Mouse (Mus musculus) hindbrain, postnatal 0 days (tissue): ENCODE results near the gene Inpp5d. TPM values are rescaled to one million over a fixed set of nuclear protein-coding genes. Genes with fewer than 3 reads are reported as not detected.

Experiments
- ATAC-seq: fragments of 200-750 bp; cut with Nextera tagmentation; 2 replicates; pipeline ENCODE4 v1.8.0; 2017; ENCODE audit warnings: mild to moderate bottlenecking, moderate TSS enrichment, moderate library complexity
- DNase-seq: peaks from one replicate; pipeline ENCODE4 v3.0.0-alpha.2; 2015; ENCODE audit warnings: low spot score
- H3K27ac ChIP-seq: fragments of 300-500 bp; sonication (generic); 2 replicates; pipeline ENCODE4 v1.5.1; 2014; ENCODE audit warnings: mild to moderate bottlenecking
- H3K27me3 ChIP-seq: fragments of 300-500 bp; sonication (generic); 2 replicates; pipeline ENCODE4 v1.6.1; 2014; ENCODE audit warnings: low read length, mixed read lengths; ENCODE audit not compliant: insufficient read depth
- H3K36me3 ChIP-seq: fragments of 300-500 bp; sonication (generic); 2 replicates; pipeline ENCODE4 v1.6.1; 2014; ENCODE audit warnings: low read length, mixed read lengths; ENCODE audit not compliant: insufficient read depth
- H3K4me1 ChIP-seq: fragments of 300-500 bp; sonication (generic); 2 replicates; pipeline ENCODE4 v1.6.1; 2014; ENCODE audit warnings: antibody characterized with exemption, low read length, mixed read lengths; ENCODE audit not compliant: insufficient read depth
- H3K4me2 ChIP-seq: fragments of 300-500 bp; sonication (generic); 2 replicates; pipeline ENCODE4 v1.6.1; 2014; ENCODE audit warnings: low read depth, mild to moderate bottlenecking, low read length, moderate library complexity, mixed read lengths
- H3K4me3 ChIP-seq: fragments of 300-500 bp; sonication (generic); 2 replicates; pipeline ENCODE4 v1.5.1; 2014; ENCODE audit warnings: low read length
- H3K9ac ChIP-seq: fragments of 300-500 bp; sonication (generic); replicated peaks from 2 replicates; pipeline ENCODE4 v1.6.1; 2014; ENCODE audit warnings: mild to moderate bottlenecking, low read length, moderate library complexity, mixed read lengths
- H3K9me3 ChIP-seq: fragments of 300-500 bp; sonication (generic); 2 replicates; pipeline ENCODE4 v1.6.1; 2016; ENCODE audit warnings: low read length, mixed read lengths
- CTCF ChIP-seq: IDR thresholded peaks from 2 replicates; pipeline ENCODE4 v1.5.1; 2016; ENCODE audit warnings: antibody characterized with exemption, control low read depth, low read depth
- WGBS: fragments of 180-500 bp; shearing (Covaris S2); extraction: QIAGEN DNeasy Blood & Tissue Kit; methylation state at CpG from one replicate; pipeline ENCODE4 v1.1.7; 2014; 5-methylcytosine and 5-hydroxymethylcytosine counted together
- polyA plus RNA-seq: library from polyadenylated mRNA; unstranded; fragments of >200 nt; fragmentation: Nextera tagmentation; extraction: Ambion mirVana; gene quantifications from 2 replicates; pipeline ENCODE4 v1.2.1, GENCODE M21; 2015
- total RNA-seq: library from RNA; depleted of rRNA; stranded (reverse); fragments of >200 nt; gene quantifications from 2 replicates; pipeline ENCODE4 v1.2.3, GENCODE M21; 2014

The Inpp5d gene
- total and polyA plus RNA-seq, 2 experiments from 2014 or later = 2.1 to 7.4 TPM

- TF ChIP-seq CTCF = no peak
- DNase-seq (no peak), ATAC-seq (no peak)
- H3K4me2 ChIP-seq = no peak overlapping the region
- no peak overlapping the region for H3K27ac ChIP-seq
- H3K4me3 ChIP-seq = no peak overlapping the region
- H3K27me3 ChIP-seq = no peaks in the 10 kb centered on the region
- H3K36me3 ChIP-seq = no peaks in the 10 kb centered on the region
- H3K4me1 ChIP-seq = no peaks in the 10 kb centered on the region
- H3K9ac ChIP-seq = no peak overlapping the region
- WGBS = 92% methylated on average over 10 of the region's 10 CpGs
- H3K9me3 ChIP-seq = no peaks in the 10 kb centered on the region
Measured at GRCm38 (mm10) chr1:87711938-87712613, 92.0 kb downstream of the Inpp5d start.

GRCm38 (mm10) chr1:87712614-87712971 is 92.5 kb downstream of the Inpp5d start:
- WGBS = 97% methylated on average over 1 of the region's 1 CpGs
- no peak for TF ChIP-seq CTCF
- ATAC-seq = no peak
- H3K9ac ChIP-seq = no peak overlapping the region
- H3K4me3 ChIP-seq = no peak overlapping the region
- H3K27me3 ChIP-seq = no peaks in the 10 kb centered on the region
- H3K4me2 ChIP-seq = no peak overlapping the region
- no peak overlapping the region for H3K27ac ChIP-seq
- H3K9me3 ChIP-seq = no peaks in the 10 kb centered on the region
- H3K4me1 ChIP-seq = no peaks in the 10 kb centered on the region
- no peaks in the 10 kb centered on the region for H3K36me3 ChIP-seq
- DNase-seq = no peak

- no peaks in the 10 kb centered on the region for H3K36me3 ChIP-seq
- H3K27me3 ChIP-seq = no peaks in the 10 kb centered on the region
- H3K27ac ChIP-seq = no peak overlapping the region
- H3K9me3 ChIP-seq = no peaks in the 10 kb centered on the region
- no peaks in the 10 kb centered on the region for H3K4me1 ChIP-seq
- 29% methylated on average over 8 of the region's 8 CpGs for WGBS
- H3K9ac ChIP-seq = no peak overlapping the region
- no peak overlapping the region for H3K4me3 ChIP-seq
- DNase-seq = peak; percentile 83
- peak; percentile 76; the same call in 1 of the 2 replicates for ATAC-seq
- no peak overlapping the region for H3K4me2 ChIP-seq
- peak; percentile 84 for TF ChIP-seq CTCF
Measured at GRCm38 (mm10) chr1:87721382-87721781, 101.3 kb downstream of the Inpp5d start.

- Histone ChIP-seq H3K9me3 (no peaks in the 10 kb centered on the region), H3K27me3 (no peaks in the 10 kb centered on the region), H3K27ac (no peak overlapping the region), H3K9ac (no peak overlapping the region), H3K4me1 (no peaks in the 10 kb centered on the region), H3K4me2 (no peak overlapping the region), H3K36me3 (no peaks in the 10 kb centered on the region), H3K4me3 (no peak overlapping the region)
- ATAC-seq = no peak
- no peak for DNase-seq
- WGBS = 48% methylated on average over 2 of the region's 2 CpGs
- TF ChIP-seq CTCF = no peak
Measured at GRCm38 (mm10) chr1:87722081-87722480, 102.0 kb downstream of the Inpp5d start.

- WGBS = 75% methylated on average over 4 of the region's 4 CpGs
- ATAC-seq (no peak), DNase-seq (no peak)
- no peaks in the 10 kb centered on the region for H3K4me1 ChIP-seq
- H3K4me2 ChIP-seq = no peak overlapping the region
- no peak overlapping the region for H3K9ac ChIP-seq
- H3K36me3 ChIP-seq = no peaks in the 10 kb centered on the region
- no peak overlapping the region for H3K4me3 ChIP-seq
- no peaks in the 10 kb centered on the region for H3K27me3 ChIP-seq
- H3K9me3 ChIP-seq = no peaks in the 10 kb centered on the region
- no peak overlapping the region for H3K27ac ChIP-seq
- no peak for TF ChIP-seq CTCF
Measured at GRCm38 (mm10) chr1:87723351-87723750, 103.2 kb downstream of the Inpp5d start.

GRCm38 (mm10) chr1:87729070-87729469 is 109.0 kb downstream of the Inpp5d start:
- Histone ChIP-seq H3K4me2 (no peak overlapping the region), H3K36me3 (no peaks in the 10 kb centered on the region), H3K9ac (no peak overlapping the region), H3K9me3 (no peaks in the 10 kb centered on the region), H3K27me3 (no peaks in the 10 kb centered on the region), H3K27ac (no peak overlapping the region), H3K4me1 (no peaks in the 10 kb centered on the region), H3K4me3 (no peak overlapping the region)
- TF ChIP-seq CTCF = no peak
- ATAC-seq (no peak), DNase-seq (no peak)
- 76% methylated on average over 2 of the region's 2 CpGs for WGBS

GRCm38 (mm10) chr1:87729850-87730249 is 109.7 kb downstream of the Inpp5d start:
- no peaks in the 10 kb centered on the region for H3K36me3 ChIP-seq
- no peak overlapping the region for H3K27ac ChIP-seq
- no peak for TF ChIP-seq CTCF
- WGBS = 76% methylated on average over 6 of the region's 6 CpGs
- H3K9me3 ChIP-seq = no peaks in the 10 kb centered on the region
- no peak overlapping the region for H3K4me3 ChIP-seq
- H3K27me3 ChIP-seq = no peaks in the 10 kb centered on the region
- H3K9ac ChIP-seq = no peak overlapping the region
- DNase-seq (no peak), ATAC-seq (no peak)
- H3K4me1 ChIP-seq = no peaks in the 10 kb centered on the region
- no peak overlapping the region for H3K4me2 ChIP-seq
